ENCODE assay signal across 14 mouse cellular contexts in the genomic region with DNA sequence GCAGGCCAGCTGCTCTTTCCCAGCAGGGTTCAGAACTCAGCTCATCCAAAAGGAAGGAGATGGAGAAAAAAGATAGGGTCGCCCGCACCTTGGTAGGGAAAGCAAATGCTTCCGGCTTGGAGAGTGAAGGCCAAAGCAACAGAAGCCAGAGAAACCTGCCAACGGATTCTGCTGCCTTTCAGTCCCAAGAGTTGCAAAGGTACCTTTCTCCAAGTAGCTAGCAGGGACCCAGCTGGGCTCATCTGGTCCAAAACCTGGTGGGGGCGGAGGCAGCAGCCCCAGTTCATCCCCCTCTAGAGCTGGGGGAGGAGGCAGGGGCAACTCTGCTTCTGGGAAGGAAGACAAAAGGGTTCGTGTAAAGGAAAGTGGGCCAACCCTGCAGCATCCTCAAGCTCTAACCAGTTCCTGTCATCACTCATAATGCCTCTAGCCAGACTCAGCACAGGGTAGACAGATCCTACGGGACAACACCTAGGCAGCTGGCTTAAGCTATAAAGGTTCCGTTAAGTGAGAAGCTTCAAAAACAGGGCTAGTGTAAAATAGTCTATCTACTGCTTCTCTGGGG. TPM values are rescaled to one million over a fixed set of nuclear protein-coding genes. Genes with fewer than 3 reads are reported as not detected.
A peak's percentile ranks its signal among the peaks of the same experiment; 100 is the strongest.
DNase-seq lines count a peak whose midpoint lies in the region; ATAC-seq and TF ChIP-seq lines count a peak whose summit lies in the region.
"Had no signal": no experiment of that assay in that cellular context is flagged by ENCODE, and none has a peak within 500 bp of the region (broad histone marks: within the 10 kb centered on the region; RNA-seq: fewer than 3 reads in every experiment).

No protein-coding gene starts in this region.

- H3K9me3 ChIP-seq in hindbrain, embryonic 10.5 days: no peaks in the 10 kb centered on the region
- no peaks in the 10 kb centered on the region for H3K9me3 ChIP-seq in hindbrain, embryonic 16.5 days (ENCODE audit: control insufficient read depth, low read length)
- H3K9me3 ChIP-seq: forebrain, embryonic 13.5 days; midbrain, embryonic 13.5 days had no signal

- H3K4me2 ChIP-seq in hindbrain, embryonic 16.5 days (ENCODE audit: low read length): no peak overlapping the region

- H3K9ac ChIP-seq in hindbrain, embryonic 16.5 days (ENCODE audit: low read depth, low read length): no peak overlapping the region
- H3K9ac ChIP-seq: forebrain, embryonic 13.5 days; liver, embryonic 14.5 days; midbrain, embryonic 13.5 days had no signal

- H3K4me1 ChIP-seq in hindbrain, embryonic 10.5 days (replicated peaks): peaks cover 66% of the 10 kb centered on the region
- peaks cover 26% of the 10 kb centered on the region for H3K4me1 ChIP-seq in hindbrain, embryonic 16.5 days (ENCODE audit: control insufficient read depth, insufficient read depth, low read depth, low read length)
- peaks cover 64% of the 10 kb centered on the region for H3K4me1 ChIP-seq in spleen, adult 2 months (ENCODE audit: control insufficient read depth, insufficient read depth, insufficient read length)

- ATAC-seq in hindbrain, embryonic 16.5 days: no peak
- ATAC-seq: forebrain, embryonic 13.5 days; midbrain, embryonic 13.5 days had no signal

- H3K27ac ChIP-seq in hindbrain, embryonic 10.5 days: no peak overlapping the region
- no peak overlapping the region for H3K27ac ChIP-seq in hindbrain, embryonic 16.5 days (ENCODE audit: low read depth, low read length)
- H3K27ac ChIP-seq in spleen, adult 2 months (ENCODE audit: insufficient read depth, low read length): peak overlapping the region; percentile 90
- H3K27ac ChIP-seq: forebrain, embryonic 13.5 days; liver, embryonic 14.5 days; midbrain, embryonic 13.5 days had no signal

- peak overlapping the region; percentile 30; the same call in 1 of the 2 replicates for H3K4me3 ChIP-seq in hindbrain, embryonic 10.5 days
- no peak overlapping the region for H3K4me3 ChIP-seq in hindbrain, embryonic 16.5 days (ENCODE audit: low read length)
- H3K4me3 ChIP-seq in spleen, adult 2 months (ENCODE audit: extremely low read depth, insufficient read depth, insufficient read length): no peak overlapping the region

- 26% methylated on average over 8 of the region's 8 CpGs for WGBS in hindbrain, embryonic 10.5 days
- 29% methylated on average over 8 of the region's 8 CpGs for WGBS in hindbrain, embryonic 16.5 days
- WGBS in spleen, adult 2 months: 65% methylated on average over 8 of the region's 8 CpGs

- TF ChIP-seq CTCF in spleen, adult 2 months (IDR thresholded peaks at IDR 0.05; ENCODE audit: extremely low read depth, insufficient read depth, insufficient read length, insufficient replicate concordance): no peak

- DNase-seq in hindbrain, embryonic 10.5 days (ENCODE audit: low spot score): no peak
- DNase-seq in spleen, adult 2 months (ENCODE audit: low read depth in 1 of 2, low spot score in 2 of 2): no peak
- no peak for DNase-seq in spleen, postnatal 10 days (ENCODE audit: low spot score in 2 of 2)
- DNase-seq in thymus, adult 18-20 months: peak; percentile 64 to 73
- DNase-seq in kidney, adult 18-20 months: no peak
- DNase-seq in urinary bladder, adult 2 months (ENCODE audit: low spot score): no peak
- DNase-seq: adrenal gland, postnatal 10 days; cerebellum, adult 8-10 months; right cerebral cortex, postnatal 25 days had no signal

- no peak for TF ChIP-seq POLR2A in spleen, adult 2 months (IDR thresholded peaks at IDR 0.05; ENCODE audit: low read depth, low read length)

- H3K36me3 ChIP-seq in hindbrain, embryonic 10.5 days: no peaks in the 10 kb centered on the region
- H3K36me3 ChIP-seq in hindbrain, embryonic 16.5 days (ENCODE audit: control insufficient read depth, insufficient read depth, low read length): no peaks in the 10 kb centered on the region
- peaks cover 17% of the 10 kb centered on the region for H3K36me3 ChIP-seq in spleen, adult 2 months (ENCODE audit: control insufficient read depth, insufficient read depth, low read length)
- H3K36me3 ChIP-seq: midbrain, embryonic 13.5 days had no signal

- H3K27me3 ChIP-seq in hindbrain, embryonic 10.5 days (ENCODE audit: insufficient read depth, poor library complexity, severe bottlenecking): peaks cover 100% of the 10 kb centered on the region
- H3K27me3 ChIP-seq in hindbrain, embryonic 16.5 days (replicated peaks; ENCODE audit: control insufficient read depth, insufficient read depth, low read length): peaks cover 69% of the 10 kb centered on the region
- no peaks in the 10 kb centered on the region for H3K27me3 ChIP-seq in spleen, adult 2 months (ENCODE audit: control insufficient read depth, insufficient read depth, low read length)

RNA-seq across cellular contexts. Expression of gene Gngt2, which starts 3.9 kb away (rescaled TPM):
- polyA plus RNA-seq in hindbrain, embryonic 10.5 days (2016; fragmentation: Nextera tagmentation; extraction: Ambion mirVana): 7.9 and 8.4 TPM in 2 replicates
- 3.7 and 3.9 TPM in 2 replicates for polyA plus RNA-seq in hindbrain, embryonic 16.5 days (2015; fragmentation: Nextera tagmentation; extraction: Ambion mirVana)
- 28.3 and 30.4 TPM in 2 replicates for polyA plus RNA-seq in spleen, adult 2 months (2012; rRNA removed)
- 21.0 and 24.5 TPM in 2 replicates for polyA plus RNA-seq in urinary bladder, adult 2 months (2012; rRNA removed)

RNA-seq across cellular contexts. Expression of gene Phospho1, which starts 8.8 kb away (rescaled TPM):
- 0.42 and 0.86 TPM in 2 replicates for polyA plus RNA-seq in hindbrain, embryonic 10.5 days (2016; fragmentation: Nextera tagmentation; extraction: Ambion mirVana)
- polyA plus RNA-seq in hindbrain, embryonic 16.5 days (2015; fragmentation: Nextera tagmentation; extraction: Ambion mirVana): 0.54 TPM in 1 of 2 replicates, not detected in the other
- 34.5 and 42.5 TPM in 2 replicates for polyA plus RNA-seq in spleen, adult 2 months (2012; rRNA removed)
- 33.2 and 40.8 TPM in 2 replicates for polyA plus RNA-seq in urinary bladder, adult 2 months (2012; rRNA removed)
- polyA plus RNA-seq: forebrain, embryonic 13.5 days; kidney, embryonic 16.5 days; midbrain, embryonic 13.5 days had no signal

RNA-seq across cellular contexts. Expression of gene Abi3, which starts 9.2 kb away (rescaled TPM):
- 3.5 and 4.4 TPM in 2 replicates for polyA plus RNA-seq in hindbrain, embryonic 10.5 days (2016; fragmentation: Nextera tagmentation; extraction: Ambion mirVana)
- 2.4 and 2.6 TPM in 2 replicates for polyA plus RNA-seq in hindbrain, embryonic 16.5 days (2015; fragmentation: Nextera tagmentation; extraction: Ambion mirVana)
- polyA plus RNA-seq in spleen, adult 2 months (2012; rRNA removed): 166 and 238 TPM in 2 replicates
- 8.1 and 10.1 TPM in 2 replicates for polyA plus RNA-seq in urinary bladder, adult 2 months (2012; rRNA removed)

Comparison
In these comparisons a context has a peak if more than half of its experiments do, and no peak if none do; other contexts are left out.
1. DNase-seq: peak in thymus, adult 18-20 months (2 of 2); none in hindbrain, embryonic 10.5 days (single experiment), spleen, adult 2 months (0 of 2), spleen, postnatal 10 days (0 of 2), kidney, adult 18-20 months (single experiment) and urinary bladder, adult 2 months (single experiment).
2. RNA of gene Phospho1, which starts 8.8 kb away (polyA plus RNA-seq): 34.5 to 42.5 TPM in spleen, adult 2 months and 33.2 to 40.8 TPM in urinary bladder, adult 2 months; 0.42 to 0.86 TPM in hindbrain, embryonic 10.5 days and 0.54 TPM in hindbrain, embryonic 16.5 days; every median in the first group is over 10 times any median in the second.
3. RNA of gene Abi3, which starts 9.2 kb away (polyA plus RNA-seq): 166 to 238 TPM in spleen, adult 2 months; 8.1 to 10.1 TPM in urinary bladder, adult 2 months, 3.5 to 4.4 TPM in hindbrain, embryonic 10.5 days and 2.4 to 2.6 TPM in hindbrain, embryonic 16.5 days; every median in the first group is over 10 times any median in the second.